Comparison of ENCODE assay signal across 20 mouse cellular contexts in the genomic region with DNA sequence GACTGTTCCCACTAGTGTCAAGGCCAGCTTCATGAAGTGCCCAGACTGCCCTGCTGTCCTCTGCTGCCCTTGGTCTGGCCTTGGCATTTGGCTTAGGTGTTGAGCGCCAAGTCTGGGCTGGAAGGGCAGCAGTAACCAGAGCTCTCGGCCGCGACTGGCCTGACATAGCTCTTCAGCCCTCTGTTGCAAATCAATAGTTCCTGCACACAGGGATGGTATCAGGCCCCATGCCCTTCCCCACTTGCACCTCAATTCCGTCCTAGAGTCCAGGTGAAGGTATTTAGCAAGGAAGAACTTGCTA. TPM values are rescaled to one million over a fixed set of nuclear protein-coding genes. Genes with fewer than 3 reads are reported as not detected.
DNase-seq lines count a peak whose midpoint lies in the region; ATAC-seq lines count a peak whose summit lies in the region.
"Had no signal": no experiment of that assay in that cellular context is flagged by ENCODE, and none has a peak within 500 bp of the region (broad histone marks: within the 10 kb centered on the region; RNA-seq: fewer than 3 reads in every experiment).

No protein-coding gene starts in this region.

- H3K4me3 ChIP-seq in heart, embryonic 10.5 days = no peak overlapping the region
- H3K4me3 ChIP-seq in midbrain, embryonic 15.5 days = no peak overlapping the region
- H3K4me3 ChIP-seq: heart, embryonic 13.5 days; hindbrain, embryonic 15.5 days; limb, embryonic 15.5 days had no signal

- H3K4me2 ChIP-seq in midbrain, embryonic 15.5 days = no peak overlapping the region
- H3K4me2 ChIP-seq: heart, embryonic 13.5 days; hindbrain, embryonic 15.5 days; limb, embryonic 15.5 days; lung, embryonic 14.5 days had no signal

- peaks cover 79% of the 10 kb centered on the region for H3K36me3 ChIP-seq in heart, embryonic 10.5 days
- peaks cover 28% of the 10 kb centered on the region; the same call in 1 of the 2 replicates for H3K36me3 ChIP-seq in midbrain, embryonic 15.5 days (replicated peaks)

- no peak for ATAC-seq in midbrain, embryonic 15.5 days (replicated peaks)
- ATAC-seq: forebrain, postnatal 0 days; midbrain, embryonic 16.5 days had no signal

- H3K9ac ChIP-seq in midbrain, embryonic 15.5 days = no peak overlapping the region
- H3K9ac ChIP-seq: forebrain, postnatal 0 days; heart, embryonic 13.5 days; hindbrain, embryonic 15.5 days; limb, embryonic 15.5 days; lung, embryonic 14.5 days had no signal

- no peaks in the 10 kb centered on the region for H3K27me3 ChIP-seq in heart, embryonic 10.5 days (ENCODE audit: insufficient read depth, poor library complexity, severe bottlenecking)
- no peaks in the 10 kb centered on the region for H3K27me3 ChIP-seq in midbrain, embryonic 15.5 days (replicated peaks)
- H3K27me3 ChIP-seq: heart, embryonic 13.5 days; hindbrain, embryonic 15.5 days; limb, embryonic 15.5 days had no signal

- no peak overlapping the region for H3K27ac ChIP-seq in heart, embryonic 10.5 days
- H3K27ac ChIP-seq in midbrain, embryonic 15.5 days = no peak overlapping the region
- H3K27ac ChIP-seq: heart, embryonic 13.5 days; hindbrain, embryonic 15.5 days; limb, embryonic 15.5 days had no signal

- DNase-seq in adrenal gland, adult (ENCODE audit: inconsistent age in 2 of 2, low spot score in 1 of 2) = peak; percentile 85 to 91
- no peak for DNase-seq in adrenal gland, postnatal 4 days (ENCODE audit: low spot score in 2 of 2)
- peak; percentile 70 for DNase-seq in heart, embryonic 10.5 days (ENCODE audit: low spot score)
- no peak for DNase-seq in heart, adult 8-10 months (ENCODE audit: low spot score)
- peak; percentile 71 to 84 for DNase-seq in adrenal gland, postnatal 36 days
- peak; percentile 61 for DNase-seq in heart, postnatal 4 days
- DNase-seq in frontal cortex, postnatal 10 days (ENCODE audit: low spot score in 2 of 2) = no peak
- DNase-seq: cerebellum, postnatal 14 days; forebrain, postnatal 0 days; kidney, adult 11 months; kidney, postnatal 36 days; lung, embryonic 14.5 days; thymus, postnatal 25 days had no signal

- WGBS in heart, embryonic 10.5 days = 90% methylated on average over 5 of the region's 5 CpGs
- 92% methylated on average over 5 of the region's 5 CpGs for WGBS in midbrain, embryonic 15.5 days

- H3K9me3 ChIP-seq in heart, embryonic 10.5 days = no peaks in the 10 kb centered on the region
- H3K9me3 ChIP-seq in midbrain, embryonic 15.5 days = no peaks in the 10 kb centered on the region
- H3K9me3 ChIP-seq: heart, embryonic 13.5 days; hindbrain, embryonic 15.5 days; limb, embryonic 15.5 days had no signal

- H3K4me1 ChIP-seq in heart, embryonic 10.5 days = peaks cover 22% of the 10 kb centered on the region
- H3K4me1 ChIP-seq in midbrain, embryonic 15.5 days = peaks cover 11% of the 10 kb centered on the region; the same call in 1 of the 2 replicates

RNA-seq across cellular contexts. Expression of gene Amigo3, which starts 4.3 kb away (rescaled TPM):
- total RNA-seq in adrenal gland, postnatal 4 days (2021) = 1 to 10 TPM; 3.0 to 3.7 TPM
- 2.5 and 3.2 TPM in 2 replicates for polyA plus RNA-seq in heart, embryonic 10.5 days (2016; fragmentation: Nextera tagmentation; extraction: Ambion mirVana)
- total RNA-seq in heart, adult 8-10 months (2022) = 1 to 10 TPM; 1.3 to 3.1 (median 1.6) TPM
- 1 to 10 TPM; 4.5 to 4.7 TPM for total RNA-seq in adrenal gland, postnatal 36 days (2021)
- total RNA-seq in heart, postnatal 4 days (2021) = 1 to 10 TPM; 2.3 to 2.6 TPM
- 3.5 and 3.6 TPM in 2 replicates for polyA plus RNA-seq in midbrain, embryonic 15.5 days (2015; fragmentation: Nextera tagmentation; extraction: Ambion mirVana)

RNA-seq across cellular contexts. Expression of gene Gmppb, which starts 8.2 kb away (rescaled TPM):
- 10 to 100 TPM; 16.2 to 18.4 TPM for total RNA-seq in adrenal gland, postnatal 4 days (2021)
- polyA plus RNA-seq in heart, embryonic 10.5 days (2016; fragmentation: Nextera tagmentation; extraction: Ambion mirVana) = 30.4 and 30.7 TPM in 2 replicates
- 1 to 10 TPM; 7.3 to 9.6 (median 9.0) TPM for total RNA-seq in heart, adult 8-10 months (2022)
- total RNA-seq in adrenal gland, postnatal 36 days (2021) = 10 to 100 TPM; 27.0 to 28.5 TPM
- 10 to 100 TPM; 14.2 to 17.1 TPM for total RNA-seq in heart, postnatal 4 days (2021)
- polyA plus RNA-seq in midbrain, embryonic 15.5 days (2015; fragmentation: Nextera tagmentation; extraction: Ambion mirVana) = 19.6 and 22.0 TPM in 2 replicates

RNA-seq across cellular contexts. Expression of gene Mst1, which starts 23.0 kb away (rescaled TPM):
- 10 to 100 TPM in 1 of 2 experiments, under 1 TPM in 1; 0.67 to 10.3 TPM for total RNA-seq in adrenal gland, postnatal 4 days (2021)
- polyA plus RNA-seq in heart, embryonic 10.5 days (2016; fragmentation: Nextera tagmentation; extraction: Ambion mirVana) = 1.6 TPM in 2 replicates
- under 1 TPM in 1 of 4 experiments, not detected in 3; 0.14 TPM for total RNA-seq in heart, adult 8-10 months (2022)
- under 1 TPM; 0.17 to 0.49 TPM for total RNA-seq in adrenal gland, postnatal 36 days (2021)
- total RNA-seq in heart, postnatal 4 days (2021) = not detected
- polyA plus RNA-seq in midbrain, embryonic 15.5 days (2015; fragmentation: Nextera tagmentation; extraction: Ambion mirVana) = not detected in 2 replicates
- total RNA-seq: layer of hippocampus, postnatal 10 days; left cerebral cortex, postnatal 14 days had no signal
- polyA plus RNA-seq: forebrain, postnatal 0 days; midbrain, embryonic 16.5 days had no signal

RNA-seq across cellular contexts. Expression of gene Rnf123, which starts 25.9 kb away (rescaled TPM):
- total RNA-seq in adrenal gland, postnatal 4 days (2021) = 10 to 100 TPM; 73.2 to 76.8 TPM
- polyA plus RNA-seq in heart, embryonic 10.5 days (2016; fragmentation: Nextera tagmentation; extraction: Ambion mirVana) = 31.8 and 33.1 TPM in 2 replicates
- 100 to 1,000 TPM; 103 to 132 (median 110) TPM for total RNA-seq in heart, adult 8-10 months (2022)
- total RNA-seq in adrenal gland, postnatal 36 days (2021) = 10 to 100 TPM; 54.3 to 57.1 TPM
- 10 to 100 TPM; 62.6 to 63.4 TPM for total RNA-seq in heart, postnatal 4 days (2021)
- polyA plus RNA-seq in midbrain, embryonic 15.5 days (2015; fragmentation: Nextera tagmentation; extraction: Ambion mirVana) = 54.7 and 55.0 TPM in 2 replicates

RNA-seq across cellular contexts. Expression of gene Apeh, which starts 37.2 kb away (rescaled TPM):
- total RNA-seq in adrenal gland, postnatal 4 days (2021) = 100 to 1,000 TPM in 1 of 2 experiments, 10 to 100 TPM in 1; 93.0 to 110 TPM
- polyA plus RNA-seq in heart, embryonic 10.5 days (2016; fragmentation: Nextera tagmentation; extraction: Ambion mirVana) = 80.7 and 84.4 TPM in 2 replicates
- total RNA-seq in heart, adult 8-10 months (2022) = 10 to 100 TPM; 38.5 to 49.0 (median 44.9) TPM
- 10 to 100 TPM; 72.7 to 88.0 TPM for total RNA-seq in adrenal gland, postnatal 36 days (2021)
- total RNA-seq in heart, postnatal 4 days (2021) = 10 to 100 TPM; 42.2 to 45.1 TPM
- 54.7 and 61.3 TPM in 2 replicates for polyA plus RNA-seq in midbrain, embryonic 15.5 days (2015; fragmentation: Nextera tagmentation; extraction: Ambion mirVana)

Comparison
In these comparisons a context has a peak if more than half of its experiments do, and no peak if none do; other contexts are left out.
1. DNase-seq: peak in adrenal gland, adult (2 of 2), heart, embryonic 10.5 days (single experiment), adrenal gland, postnatal 36 days (2 of 2) and heart, postnatal 4 days (single experiment); none in adrenal gland, postnatal 4 days (0 of 2), heart, adult 8-10 months (single experiment) and frontal cortex, postnatal 10 days (0 of 2).